Mouse (Mus musculus): ENCODE measurements at regions not wholly inside any gene's neighbourhood (a gene's known extent, or its start where the extent isn't known, plus 50 kb on each side); places are given as distances from the start of the nearest gene placed in this dataset.
A peak's percentile ranks its signal among the peaks of the same experiment; 100 is the strongest.

- Histone ChIP-seq H3K36me3 (ENCODE audit: control insufficient read depth, insufficient read depth) (no peaks in the 10 kb centered on the region), H3K4me3 (ENCODE audit: low read depth, low read length) (no peak overlapping the region), H3K9ac (ENCODE audit: low read depth, low read length) (no peak overlapping the region), H3K4me1 (replicated peaks; ENCODE audit: control insufficient read depth, insufficient read depth, low read length) (no peaks in the 10 kb centered on the region), H3K27me3 (replicated peaks; ENCODE audit: control insufficient read depth, insufficient read depth, low read length) (no peaks in the 10 kb centered on the region), H3K27ac (ENCODE audit: low read depth, low read length) (no peak overlapping the region), H3K4me2 (replicated peaks; ENCODE audit: low read depth) (no peak overlapping the region), H3K9me3 (ENCODE audit: control insufficient read depth) (no peaks in the 10 kb centered on the region)
- 77% methylated on average over 5 of the region's 5 CpGs for WGBS
- TF ChIP-seq CTCF (IDR thresholded peaks at IDR 0.05; ENCODE audit: low read depth) = no peak
- no peak for ATAC-seq
These were observed 242.7 kb downstream of the Rsl24d1 start for GRCm38 (mm10) chr9:73355876-73356275.

- 70% methylated on average over 6 of the region's 6 CpGs for WGBS
- Histone ChIP-seq H3K9me3 (ENCODE audit: control insufficient read depth) (no peaks in the 10 kb centered on the region), H3K36me3 (ENCODE audit: control insufficient read depth, insufficient read depth) (no peaks in the 10 kb centered on the region), H3K4me3 (ENCODE audit: low read depth, low read length) (no peak overlapping the region), H3K27ac (ENCODE audit: low read depth, low read length) (no peak overlapping the region), H3K4me2 (replicated peaks; ENCODE audit: low read depth) (no peak overlapping the region), H3K9ac (ENCODE audit: low read depth, low read length) (no peak overlapping the region), H3K4me1 (replicated peaks; ENCODE audit: control insufficient read depth, insufficient read depth, low read length) (no peaks in the 10 kb centered on the region), H3K27me3 (replicated peaks; ENCODE audit: control insufficient read depth, insufficient read depth, low read length) (no peaks in the 10 kb centered on the region)
- no peak for ATAC-seq
- TF ChIP-seq CTCF (IDR thresholded peaks at IDR 0.05; ENCODE audit: low read depth) = no peak
These were observed 245.7 kb downstream of the Rsl24d1 start for GRCm38 (mm10) chr9:73358968-73359367.

GRCm38 (mm10) chr9:73380768-73381167, 267.5 kb downstream of the Rsl24d1 start:
- Histone ChIP-seq H3K27ac (ENCODE audit: low read depth, low read length) (no peak overlapping the region), H3K9me3 (ENCODE audit: control insufficient read depth) (no peaks in the 10 kb centered on the region), H3K27me3 (replicated peaks; ENCODE audit: control insufficient read depth, insufficient read depth, low read length) (no peaks in the 10 kb centered on the region), H3K36me3 (ENCODE audit: control insufficient read depth, insufficient read depth) (no peaks in the 10 kb centered on the region), H3K9ac (ENCODE audit: low read depth, low read length) (no peak overlapping the region), H3K4me3 (ENCODE audit: low read depth, low read length) (no peak overlapping the region), H3K4me2 (replicated peaks; ENCODE audit: low read depth) (no peak overlapping the region), H3K4me1 (replicated peaks; ENCODE audit: control insufficient read depth, insufficient read depth, low read length) (no peaks in the 10 kb centered on the region)
- no peak for ATAC-seq
- 75% methylated on average over 1 of the region's 1 CpGs for WGBS
- no peak for TF ChIP-seq CTCF (IDR thresholded peaks at IDR 0.05; ENCODE audit: low read depth)

- Histone ChIP-seq H3K36me3 (ENCODE audit: control insufficient read depth, insufficient read depth) (no peaks in the 10 kb centered on the region), H3K4me1 (replicated peaks; ENCODE audit: control insufficient read depth, insufficient read depth, low read length) (no peaks in the 10 kb centered on the region), H3K27ac (ENCODE audit: low read depth, low read length) (no peak overlapping the region), H3K4me3 (ENCODE audit: low read depth, low read length) (no peak overlapping the region), H3K4me2 (replicated peaks; ENCODE audit: low read depth) (no peak overlapping the region), H3K9ac (ENCODE audit: low read depth, low read length) (no peak overlapping the region), H3K27me3 (replicated peaks; ENCODE audit: control insufficient read depth, insufficient read depth, low read length) (no peaks in the 10 kb centered on the region), H3K9me3 (ENCODE audit: control insufficient read depth) (no peaks in the 10 kb centered on the region)
- no peak for TF ChIP-seq CTCF (IDR thresholded peaks at IDR 0.05; ENCODE audit: low read depth)
- no peak for ATAC-seq
- 76% methylated on average over 7 of the region's 7 CpGs for WGBS
These were observed 278.8 kb downstream of the Rsl24d1 start for GRCm38 (mm10) chr9:73392036-73392435.

- no peaks in the 10 kb centered on the region for H3K4me1 ChIP-seq (replicated peaks; ENCODE audit: control insufficient read depth, insufficient read depth, low read length)
- WGBS = 73% methylated on average over 8 of the region's 8 CpGs
- no peaks in the 10 kb centered on the region for H3K36me3 ChIP-seq (ENCODE audit: control insufficient read depth, insufficient read depth)
- no peak overlapping the region for H3K9ac ChIP-seq (ENCODE audit: low read depth, low read length)
- no peak overlapping the region for H3K4me3 ChIP-seq (ENCODE audit: low read depth, low read length)
- H3K9me3 ChIP-seq (ENCODE audit: control insufficient read depth) = no peaks in the 10 kb centered on the region
- no peak overlapping the region for H3K4me2 ChIP-seq (replicated peaks; ENCODE audit: low read depth)
- ATAC-seq = no peak
- no peak overlapping the region for H3K27ac ChIP-seq (ENCODE audit: low read depth, low read length)
- no peaks in the 10 kb centered on the region for H3K27me3 ChIP-seq (replicated peaks; ENCODE audit: control insufficient read depth, insufficient read depth, low read length)
- no peak for TF ChIP-seq CTCF (IDR thresholded peaks at IDR 0.05; ENCODE audit: low read depth)
These were observed 300.2 kb downstream of the Rsl24d1 start for GRCm38 (mm10) chr9:73413367-73413930.

GRCm38 (mm10) chr9:73416084-73416777, 303.0 kb downstream of the Rsl24d1 start:
- ATAC-seq = no peak
- H3K36me3 ChIP-seq (ENCODE audit: control insufficient read depth, insufficient read depth) = no peaks in the 10 kb centered on the region
- 64% methylated on average over 10 of the region's 10 CpGs for WGBS
- no peak overlapping the region for H3K27ac ChIP-seq (ENCODE audit: low read depth, low read length)
- H3K4me2 ChIP-seq (replicated peaks; ENCODE audit: low read depth) = no peak overlapping the region
- no peaks in the 10 kb centered on the region for H3K9me3 ChIP-seq (ENCODE audit: control insufficient read depth)
- no peaks in the 10 kb centered on the region for H3K4me1 ChIP-seq (replicated peaks; ENCODE audit: control insufficient read depth, insufficient read depth, low read length)
- H3K27me3 ChIP-seq (replicated peaks; ENCODE audit: control insufficient read depth, insufficient read depth, low read length) = no peaks in the 10 kb centered on the region
- peak; percentile 26; the same call in 1 of the 2 replicates for TF ChIP-seq CTCF (IDR thresholded peaks at IDR 0.05; ENCODE audit: low read depth)
- H3K4me3 ChIP-seq (ENCODE audit: low read depth, low read length) = no peak overlapping the region
- H3K9ac ChIP-seq (ENCODE audit: low read depth, low read length) = no peak overlapping the region

All from intestine, postnatal 0 days (tissue).